Mouse (Mus musculus) liver, postnatal 0 days (tissue): ENCODE measurements at regions not wholly inside any gene's neighbourhood (a gene's known extent, or its start where the extent isn't known, plus 50 kb on each side); places are given as distances from the start of the nearest gene placed in this dataset.

Source experiments
- ATAC-seq: fragments of 200-750 bp; cut with Nextera tagmentation; 2 replicates; pipeline ENCODE4 v1.8.0; 2017; ENCODE audit warnings: mild to moderate bottlenecking, moderate library complexity
- DNase-seq: peaks from one replicate; pipeline ENCODE4 v3.0.0-alpha.2; 2016
- H3K27ac ChIP-seq: fragments of 300-500 bp; sonication (generic); 2 replicates; pipeline ENCODE4 v1.5.1; 2014; ENCODE audit warnings: antibody characterized with exemption, moderate library complexity, mild to moderate bottlenecking, low read depth
- H3K27me3 ChIP-seq: fragments of 300-500 bp; sonication (generic); 2 replicates; pipeline ENCODE4 v1.6.1; 2014; ENCODE audit warnings: low read length, control low read depth, mixed read lengths; ENCODE audit not compliant: insufficient read depth
- H3K36me3 ChIP-seq: fragments of 300-500 bp; sonication (generic); replicated peaks from 2 replicates; pipeline ENCODE4 v1.6.1; 2014; ENCODE audit warnings: mild to moderate bottlenecking, control low read depth, low read length, moderate library complexity, mixed read lengths; ENCODE audit not compliant: insufficient read depth
- H3K4me1 ChIP-seq: fragments of 300-500 bp; sonication (generic); 2 replicates; pipeline ENCODE4 v1.6.1; 2014; ENCODE audit warnings: antibody characterized with exemption, mild to moderate bottlenecking, control low read depth; ENCODE audit not compliant: insufficient read depth
- H3K4me2 ChIP-seq: fragments of 300-500 bp; sonication (generic); 2 replicates; pipeline ENCODE4 v1.6.1; 2014; ENCODE audit warnings: low read depth, mild to moderate bottlenecking, low read length, moderate library complexity, mixed read lengths
- H3K4me3 ChIP-seq: fragments of 300-500 bp; sonication (generic); 2 replicates; pipeline ENCODE4 v1.5.1; 2014; ENCODE audit warnings: low read depth, low read length
- H3K9ac ChIP-seq: fragments of 300-500 bp; sonication (generic); replicated peaks from 2 replicates; pipeline ENCODE4 v1.6.1; 2014; ENCODE audit warnings: mild to moderate bottlenecking, moderate library complexity
- H3K9me3 ChIP-seq: fragments of 300-500 bp; sonication (generic); 2 replicates; pipeline ENCODE4 v1.6.1; 2016; ENCODE audit warnings: mild to moderate bottlenecking, control low read depth, low read length, mixed read lengths
- CTCF ChIP-seq: sonication (generic); IDR thresholded peaks from 2 replicates; pipeline ENCODE4 v1.5.1; 2016; ENCODE audit warnings: antibody characterized with exemption, low read depth
- EP300 ChIP-seq: IDR thresholded peaks from 2 replicates; pipeline ENCODE4 v1.6.1; 2016; ENCODE audit warnings: antibody characterized with exemption, low read depth, mild to moderate bottlenecking
- WGBS: fragments of 180-500 bp; shearing (Covaris S2); extraction: QIAGEN DNeasy Blood & Tissue Kit; methylation state at CpG from one replicate; pipeline ENCODE4 v1.1.7; 2014; ENCODE audit not compliant: insufficient replicate concordance; 5-methylcytosine and 5-hydroxymethylcytosine counted together

- Histone ChIP-seq H3K4me3 (no peak overlapping the region), H3K9me3 (no peaks in the 10 kb centered on the region), H3K4me1 (no peaks in the 10 kb centered on the region), H3K36me3 (no peaks in the 10 kb centered on the region), H3K27me3 (no peaks in the 10 kb centered on the region), H3K4me2 (no peak overlapping the region), H3K9ac (no peak overlapping the region), H3K27ac (no peak overlapping the region)
- 69% methylated on average over 8 of the region's 8 CpGs for WGBS
- DNase-seq, result no peak
- TF ChIP-seq CTCF, result no peak
- no peak for TF ChIP-seq EP300
- no peak for ATAC-seq
Observed at GRCm38 (mm10) chr10:56611564-56612288, 234.6 kb downstream of the Gja1 start.

- Histone ChIP-seq H3K9ac (no peak overlapping the region), H3K4me3 (no peak overlapping the region), H3K36me3 (no peaks in the 10 kb centered on the region), H3K4me1 (no peaks in the 10 kb centered on the region), H3K9me3 (no peaks in the 10 kb centered on the region), H3K4me2 (no peak overlapping the region), H3K27ac (no peak overlapping the region), H3K27me3 (no peaks in the 10 kb centered on the region)
- ATAC-seq, result no peak
- TF ChIP-seq EP300 (no peak), CTCF (no peak)
- 82% methylated on average over 2 of the region's 2 CpGs for WGBS
- no peak for DNase-seq
Observed at GRCm38 (mm10) chr10:56642656-56643055, 265.5 kb downstream of the Gja1 start.

DNA sequence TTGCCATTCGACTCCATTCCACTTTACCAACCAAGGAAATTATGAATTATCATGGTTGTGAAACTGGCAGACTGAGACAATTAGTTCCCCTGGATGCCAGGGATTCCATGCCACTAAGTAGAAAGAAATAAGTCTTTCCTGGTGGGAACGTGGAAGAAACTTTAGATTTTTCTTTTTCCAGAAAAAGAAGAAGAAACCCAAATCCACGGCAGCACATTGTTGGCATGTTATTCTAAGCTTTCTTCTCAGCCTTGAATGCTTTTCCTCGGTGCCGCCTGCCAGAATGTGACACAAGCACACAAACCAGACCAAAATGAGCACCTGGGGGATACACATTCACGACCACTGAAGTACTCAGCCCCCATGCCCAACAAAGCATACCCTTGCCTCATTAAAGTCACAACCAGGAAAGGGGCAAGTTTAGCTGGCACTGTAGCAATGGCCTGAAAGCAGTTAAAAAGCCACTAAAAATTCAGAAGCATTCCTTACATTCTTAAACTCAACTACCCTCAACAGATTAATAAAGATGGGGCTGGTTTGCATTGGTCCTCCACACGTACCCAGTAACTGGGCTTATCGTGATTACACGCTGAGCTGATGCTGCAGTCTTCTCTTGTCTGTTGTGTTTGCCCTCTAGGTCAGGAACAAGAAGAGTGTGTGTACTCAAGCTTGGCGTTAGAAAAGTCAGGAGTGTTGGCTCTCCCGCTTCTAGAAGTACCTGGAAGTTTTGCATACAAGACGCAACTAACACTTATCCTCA lies 266.4 kb downstream of the Gja1 start:
- WGBS, result 62% methylated on average over 12 of the region's 12 CpGs
- DNase-seq (no peak), ATAC-seq (no peak)
- Histone ChIP-seq H3K27ac (no peak overlapping the region), H3K27me3 (no peaks in the 10 kb centered on the region), H3K4me1 (no peaks in the 10 kb centered on the region), H3K4me3 (no peak overlapping the region), H3K9ac (no peak overlapping the region), H3K9me3 (no peaks in the 10 kb centered on the region), H3K36me3 (no peaks in the 10 kb centered on the region), H3K4me2 (no peak overlapping the region)
- TF ChIP-seq EP300, result no peak
- no peak for TF ChIP-seq CTCF

DNA sequence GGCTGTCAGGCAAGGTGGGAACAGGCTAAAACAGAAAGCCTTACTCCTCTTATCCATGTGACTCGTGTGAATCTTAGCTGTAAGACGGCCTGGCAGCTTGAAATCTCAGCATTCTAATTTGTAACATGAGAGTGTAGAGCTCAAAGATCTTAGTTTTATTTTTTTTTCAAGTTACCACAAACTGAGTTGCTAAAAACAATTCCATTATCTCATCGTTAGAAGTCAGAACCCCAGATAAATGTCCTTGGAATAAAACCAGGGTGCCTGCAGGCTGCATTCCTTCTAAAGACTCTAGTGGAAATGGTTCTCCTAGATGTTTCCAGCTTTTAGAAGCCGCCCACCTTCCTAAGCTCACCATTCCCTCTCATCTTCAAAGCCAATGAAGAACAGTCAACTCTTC lies 283.4 kb downstream of the Gja1 start:
- ATAC-seq, result no peak
- no peak overlapping the region for H3K9ac ChIP-seq
- 70% methylated on average over 4 of the region's 4 CpGs for WGBS

GRCm38 (mm10) chr10:56673919-56674318 lies 296.8 kb downstream of the Gja1 start:
- Histone ChIP-seq H3K4me3 (no peak overlapping the region), H3K9ac (no peak overlapping the region), H3K9me3 (no peaks in the 10 kb centered on the region), H3K4me2 (no peak overlapping the region), H3K27ac (no peak overlapping the region), H3K36me3 (no peaks in the 10 kb centered on the region), H3K4me1 (no peaks in the 10 kb centered on the region), H3K27me3 (no peaks in the 10 kb centered on the region)
- WGBS, result 74% methylated on average over 3 of the region's 3 CpGs
- DNase-seq (no peak), ATAC-seq (no peak)
- TF ChIP-seq CTCF (no peak), EP300 (no peak)

More for the DNA sequence above, 283.4 kb downstream of the Gja1 start:
- Histone ChIP-seq H3K4me1 (no peaks in the 10 kb centered on the region), H3K27me3 (no peaks in the 10 kb centered on the region), H3K27ac (no peak overlapping the region), H3K9me3 (no peaks in the 10 kb centered on the region), H3K4me3 (no peak overlapping the region), H3K4me2 (no peak overlapping the region), H3K36me3 (no peaks in the 10 kb centered on the region)
- no peak for DNase-seq
- TF ChIP-seq CTCF (no peak), EP300 (no peak)

DNA sequence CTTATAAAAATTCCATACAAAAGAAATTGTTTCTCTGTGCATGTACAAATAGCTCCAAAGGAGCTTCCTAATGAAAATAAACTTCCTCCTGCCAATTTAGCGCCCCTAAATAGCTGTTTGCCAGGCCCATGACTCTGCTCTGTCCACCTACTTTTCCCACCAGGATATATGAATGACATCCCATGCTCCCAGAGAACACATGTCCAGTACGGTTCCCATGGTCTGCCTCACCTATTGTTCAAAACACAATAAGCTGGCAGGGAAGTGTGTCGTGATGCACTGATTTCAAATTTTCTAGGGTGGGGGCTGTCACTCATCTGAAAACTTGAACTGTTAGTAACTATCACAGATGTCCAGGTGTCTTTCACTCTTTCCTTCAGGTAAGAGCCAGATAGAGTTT lies 305.8 kb downstream of the Gja1 start:
- H3K36me3 ChIP-seq, result no peaks in the 10 kb centered on the region
- no peaks in the 10 kb centered on the region for H3K4me1 ChIP-seq
- 65% methylated on average over 3 of the region's 3 CpGs for WGBS
- TF ChIP-seq CTCF (no peak), EP300 (no peak)
- DNase-seq (no peak), ATAC-seq (no peak)
- no peaks in the 10 kb centered on the region for H3K9me3 ChIP-seq
- no peak overlapping the region for H3K4me2 ChIP-seq
- H3K27ac ChIP-seq, result no peak overlapping the region
- H3K27me3 ChIP-seq, result no peaks in the 10 kb centered on the region
- no peak overlapping the region for H3K4me3 ChIP-seq
- no peak overlapping the region for H3K9ac ChIP-seq
